Mouse (Mus musculus) midbrain, postnatal 0 days (tissue): ENCODE data around the gene Tyw3. TPM values are rescaled to one million over a fixed set of nuclear protein-coding genes. Genes with fewer than 3 reads are reported as not detected.

ENCODE experiments used
- ATAC-seq: fragments of 200-750 bp; cut with Nextera tagmentation; 2 replicates; pipeline ENCODE4 v1.8.0; 2017; ENCODE audit warnings: moderate number of reproducible peaks, mild to moderate bottlenecking, moderate TSS enrichment, moderate library complexity; ENCODE audit not compliant: low FRiP score
- DNase-seq: peaks from one replicate; pipeline ENCODE4 v3.0.0-alpha.2; 2015; ENCODE audit warnings: low spot score
- H3K27ac ChIP-seq: fragments of 300-500 bp; sonication (generic); 2 replicates; pipeline ENCODE4 v1.5.1; 2014; ENCODE audit warnings: low read depth, mild to moderate bottlenecking, low read length, mixed read lengths
- H3K27me3 ChIP-seq: fragments of 300-500 bp; sonication (generic); 2 replicates; pipeline ENCODE4 v1.6.1; 2014; ENCODE audit warnings: low read length, control low read depth, mixed read lengths; ENCODE audit not compliant: insufficient read depth
- H3K36me3 ChIP-seq: fragments of 300-500 bp; sonication (generic); 2 replicates; pipeline ENCODE4 v1.6.1; 2014; ENCODE audit warnings: low read length, control low read depth, mixed read lengths; ENCODE audit not compliant: insufficient read depth
- H3K4me1 ChIP-seq: fragments of 300-500 bp; sonication (generic); 2 replicates; pipeline ENCODE4 v1.6.1; 2014; ENCODE audit warnings: mild to moderate bottlenecking, control low read depth, antibody characterized with exemption, low read length, mixed read lengths; ENCODE audit not compliant: insufficient read depth
- H3K4me2 ChIP-seq: fragments of 300-500 bp; sonication (generic); 2 replicates; pipeline ENCODE4 v1.6.1; 2014; ENCODE audit warnings: low read depth, mild to moderate bottlenecking, low read length, mixed read lengths; ENCODE audit not compliant: poor library complexity, severe bottlenecking
- H3K4me3 ChIP-seq: fragments of 300-500 bp; sonication (generic); 2 replicates; pipeline ENCODE4 v1.5.1; 2014; ENCODE audit warnings: low read depth, mild to moderate bottlenecking, low read length, moderate library complexity
- H3K9ac ChIP-seq: fragments of 300-500 bp; sonication (generic); replicated peaks from 2 replicates; pipeline ENCODE4 v1.6.1; 2014; ENCODE audit warnings: mild to moderate bottlenecking, low read length, moderate library complexity, mixed read lengths; ENCODE audit not compliant: poor library complexity, severe bottlenecking
- H3K9me3 ChIP-seq: fragments of 300-500 bp; sonication (generic); 2 replicates; pipeline ENCODE4 v1.6.1; 2016; ENCODE audit warnings: low read length, control low read depth
- CTCF ChIP-seq: IDR thresholded peaks from 2 replicates; pipeline ENCODE4 v1.5.1; 2016; ENCODE audit warnings: antibody characterized with exemption, mild to moderate bottlenecking
- WGBS: fragments of 180-500 bp; shearing (Covaris S2); extraction: QIAGEN DNeasy Blood & Tissue Kit; methylation state at CpG from one replicate; pipeline ENCODE4 v1.1.7; 2014; 5-methylcytosine and 5-hydroxymethylcytosine counted together
- polyA plus RNA-seq: library from polyadenylated mRNA; unstranded; fragments of >200 nt; fragmentation: Nextera tagmentation; extraction: Ambion mirVana; gene quantifications from 2 replicates; pipeline ENCODE4 v1.2.1, GENCODE M21; 2015
- total RNA-seq: library from RNA; depleted of rRNA; stranded (reverse); fragments of >200 nt; gene quantifications from 2 replicates; pipeline ENCODE4 v1.2.3, GENCODE M21; 2014

Tyw3 gene
- total and polyA plus RNA-seq, 2 experiments from 2014 or later = 10.2 to 10.7 TPM

GRCm38 (mm10) chr3:154577895-154578294 lies 19.0 kb downstream of the Tyw3 start:
- Histone ChIP-seq H3K9ac (no peak overlapping the region), H3K27ac (no peak overlapping the region), H3K4me1 (no peaks in the 10 kb centered on the region), H3K9me3 (no peaks in the 10 kb centered on the region), H3K27me3 (no peaks in the 10 kb centered on the region), H3K4me3 (no peak overlapping the region), H3K4me2 (no peak overlapping the region), H3K36me3 (peaks cover 11% of the 10 kb centered on the region)
- no peak for ATAC-seq
- TF ChIP-seq CTCF = no peak
- 96% methylated on average over 8 of the region's 8 CpGs for WGBS
- DNase-seq = no peak

DNA sequence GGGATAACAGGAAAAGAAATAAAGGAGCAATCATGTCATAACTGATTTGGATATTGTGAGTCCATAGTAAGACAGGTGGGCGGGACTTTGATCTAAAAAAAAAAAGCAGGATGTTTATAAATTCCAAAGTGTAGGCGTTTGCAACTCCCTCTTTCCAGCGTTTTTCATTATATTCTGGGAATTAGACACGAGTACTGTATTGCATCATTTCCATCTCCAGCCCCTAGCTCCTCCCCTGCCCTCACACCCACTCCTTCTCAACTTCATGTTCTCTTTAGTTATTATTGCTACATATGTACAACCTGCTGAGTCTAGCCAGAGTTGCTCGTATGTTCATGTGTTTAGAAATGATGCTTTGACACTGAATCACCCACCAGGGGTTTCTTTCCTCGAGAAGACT lies 23.2 kb downstream of the Tyw3 start:
- H3K27ac ChIP-seq = no peak overlapping the region
- no peaks in the 10 kb centered on the region for H3K36me3 ChIP-seq
- H3K4me3 ChIP-seq = no peak overlapping the region
- no peak overlapping the region for H3K4me2 ChIP-seq
- TF ChIP-seq CTCF = no peak
- WGBS = 74% methylated on average over 6 of the region's 6 CpGs
- no peaks in the 10 kb centered on the region for H3K4me1 ChIP-seq
- no peak for DNase-seq
- ATAC-seq = no peak
- H3K27me3 ChIP-seq = 0 out of 2 replicates have a peak, but pooled peaks cover 5% of the 10 kb centered on the region
- H3K9ac ChIP-seq = no peak overlapping the region
- no peaks in the 10 kb centered on the region for H3K9me3 ChIP-seq

GRCm38 (mm10) chr3:154572341-154572972 lies 24.4 kb downstream of the Tyw3 start:
- Histone ChIP-seq H3K9me3 (no peaks in the 10 kb centered on the region), H3K36me3 (no peaks in the 10 kb centered on the region), H3K27me3 (0 out of 2 replicates have a peak, but pooled peaks cover 8% of the 10 kb centered on the region), H3K4me2 (no peak overlapping the region), H3K4me3 (no peak overlapping the region), H3K9ac (no peak overlapping the region), H3K27ac (no peak overlapping the region), H3K4me1 (no peaks in the 10 kb centered on the region)
- peak; percentile 95 for TF ChIP-seq CTCF
- ATAC-seq (peak; percentile 87), DNase-seq (peak; percentile 91)
- WGBS = 7% methylated on average over 12 of the region's 12 CpGs

DNA sequence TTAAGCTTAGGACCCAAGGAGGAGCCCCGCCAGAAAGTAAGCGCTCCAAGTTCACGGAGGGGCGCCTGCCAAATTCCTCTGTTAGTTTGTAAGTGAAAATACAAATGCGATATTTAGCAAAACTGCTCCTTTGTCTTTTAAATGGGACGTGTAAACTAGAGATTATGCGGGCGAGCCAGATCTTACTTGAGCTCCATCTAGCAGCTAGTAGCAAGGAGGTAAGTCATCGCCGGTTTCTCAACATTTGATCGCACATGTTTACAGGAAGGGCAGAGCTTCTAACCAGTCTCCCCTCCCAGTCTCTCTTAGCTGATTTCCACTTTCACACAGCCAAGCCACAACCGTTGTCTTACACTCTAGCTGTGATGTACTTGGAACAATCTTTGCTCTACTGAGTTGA lies 26.1 kb downstream of the Tyw3 start:
- 0 out of 2 replicates have a peak overlapping the region, but pooled peaks have one; percentile 6 for H3K4me3 ChIP-seq
- no peaks in the 10 kb centered on the region for H3K36me3 ChIP-seq
- ATAC-seq (no peak), DNase-seq (peak; percentile 8)
- 0 out of 2 replicates have a peak, but pooled peaks cover 8% of the 10 kb centered on the region for H3K27me3 ChIP-seq
- no peak for TF ChIP-seq CTCF
- H3K27ac ChIP-seq = no peak overlapping the region
- no peak overlapping the region for H3K9ac ChIP-seq
- 12% methylated on average over 12 of the region's 12 CpGs for WGBS
- no peaks in the 10 kb centered on the region for H3K9me3 ChIP-seq
- H3K4me1 ChIP-seq = no peaks in the 10 kb centered on the region
- peak overlapping the region; percentile 24; the same call in 1 of the 2 replicates for H3K4me2 ChIP-seq

DNA sequence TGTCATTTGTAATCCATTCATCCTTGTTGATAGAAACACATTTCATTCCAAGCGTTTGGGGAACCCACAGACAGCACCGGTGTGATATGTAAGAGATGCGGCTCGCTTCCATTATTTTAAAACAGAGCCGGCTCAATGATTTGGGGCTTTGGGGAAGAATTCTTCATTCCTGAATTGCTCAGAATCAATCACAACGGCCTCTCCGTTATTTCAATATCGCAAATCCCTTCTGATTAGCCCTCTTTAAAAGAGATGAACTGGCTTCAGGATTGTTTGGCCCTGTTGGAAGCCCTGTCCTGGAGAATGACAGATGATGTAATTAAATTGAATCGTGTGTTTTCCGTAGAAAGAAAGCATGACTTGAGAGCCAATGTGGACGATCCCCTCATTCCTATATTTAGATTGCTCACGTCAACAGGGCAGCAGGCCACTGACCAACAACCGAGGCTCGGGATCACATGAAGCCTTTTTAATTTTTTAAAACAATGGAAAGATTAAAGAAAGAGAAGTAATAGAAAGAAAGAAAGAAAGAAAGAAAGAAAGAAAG lies 26.8 kb downstream of the Tyw3 start:
- DNase-seq (no peak), ATAC-seq (no peak)
- no peak for TF ChIP-seq CTCF
- Histone ChIP-seq H3K4me1 (no peaks in the 10 kb centered on the region), H3K27ac (no peak overlapping the region), H3K4me3 (no peak overlapping the region), H3K9ac (no peak overlapping the region), H3K36me3 (no peaks in the 10 kb centered on the region), H3K4me2 (no peak overlapping the region), H3K9me3 (no peaks in the 10 kb centered on the region), H3K27me3 (0 out of 2 replicates have a peak, but pooled peaks cover 8% of the 10 kb centered on the region)
- WGBS = 23% methylated on average over 14 of the region's 14 CpGs

DNA sequence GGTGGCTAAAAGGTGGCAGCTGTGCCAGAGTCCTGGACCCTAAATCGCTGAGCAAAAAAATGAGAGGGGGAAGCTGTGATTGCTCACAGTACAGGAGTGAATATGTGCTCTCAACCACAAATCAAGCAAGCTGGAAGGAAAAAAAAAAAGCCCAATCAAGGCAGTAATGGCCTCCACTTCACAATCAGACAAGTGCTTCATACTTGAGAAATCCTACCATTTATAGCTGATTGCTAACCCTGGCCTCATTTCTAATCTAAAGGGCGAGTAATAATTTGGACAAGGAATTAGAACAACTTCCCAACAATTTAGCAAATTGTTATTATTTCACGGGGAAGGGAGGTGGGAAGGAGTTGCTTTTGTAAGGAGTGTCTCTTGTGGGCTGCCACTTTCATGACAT lies 31.5 kb downstream of the Tyw3 start:
- H3K27ac ChIP-seq = no peak overlapping the region
- H3K4me3 ChIP-seq = no peak overlapping the region
- H3K27me3 ChIP-seq = 0 out of 2 replicates have a peak, but pooled peaks cover 3% of the 10 kb centered on the region
- no peaks in the 10 kb centered on the region for H3K36me3 ChIP-seq
- no peak overlapping the region for H3K4me2 ChIP-seq
- H3K4me1 ChIP-seq = no peaks in the 10 kb centered on the region
- no peak for ATAC-seq
- no peak overlapping the region for H3K9ac ChIP-seq
- H3K9me3 ChIP-seq = no peaks in the 10 kb centered on the region
- WGBS = 77% methylated on average over 3 of the region's 3 CpGs
- DNase-seq = no peak
- TF ChIP-seq CTCF = no peak
